Comparison of ENCODE assay signal across 8 mouse cellular contexts in the genomic region with DNA sequence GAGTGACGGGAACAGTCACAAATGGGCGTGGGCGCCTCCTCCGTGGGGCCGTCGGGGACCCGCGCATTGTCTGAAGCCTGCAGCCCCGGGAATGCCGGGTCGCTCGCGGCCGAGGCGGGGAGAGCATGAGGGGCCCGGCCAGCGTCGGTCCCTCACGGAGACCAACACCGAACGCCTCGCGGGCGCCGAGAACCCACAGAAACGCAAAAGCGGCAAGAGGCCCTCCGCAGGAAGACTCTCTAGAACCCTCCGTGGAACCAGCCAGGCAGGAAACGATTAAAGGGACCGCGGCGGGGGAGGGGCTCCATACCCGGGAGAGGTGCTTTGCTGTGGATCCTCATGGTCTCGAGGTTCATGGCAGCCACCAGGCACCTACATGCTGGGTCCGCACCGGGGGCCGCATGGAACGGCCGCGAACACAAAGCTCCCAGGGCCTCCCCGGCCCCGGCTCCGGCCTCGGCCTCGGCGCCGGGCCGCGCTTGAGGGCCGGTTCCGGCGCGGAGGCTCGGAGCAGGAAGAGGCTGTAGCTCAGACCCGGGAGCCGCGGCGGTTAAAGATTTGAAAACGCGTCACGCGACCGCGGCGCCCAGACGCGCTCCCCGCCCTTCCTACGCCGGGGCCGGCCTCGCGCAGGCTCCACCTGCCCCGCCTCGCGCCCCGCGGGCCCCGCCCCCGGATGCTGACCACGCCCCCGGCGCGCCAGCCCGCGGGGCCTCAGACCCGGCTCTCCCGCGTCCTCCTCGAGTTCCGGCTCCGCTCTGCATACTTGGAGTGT. TPM values are rescaled to one million over a fixed set of nuclear protein-coding genes. Genes with fewer than 3 reads are reported as not detected.
DNase-seq lines count a peak whose midpoint lies in the region; ATAC-seq and TF ChIP-seq lines count a peak whose summit lies in the region.

Gene Dbf4, minus strand, starts transcription at position 560 of the 775 bp plus-strand sequence.
Gene Slc25a40, plus strand, starts transcription at position 694 of the 775 bp plus-strand sequence.

- H3K4me1 ChIP-seq in cortical plate, adult 2 months (ENCODE audit: control insufficient read depth, insufficient read depth, low read length), result no peaks in the 10 kb centered on the region

- ATAC-seq in megakaryocyte, adult 5-6 weeks (ENCODE audit: poor library complexity, severe bottlenecking), result peak; percentile 93

- intact Hi-C loops in left cerebral cortex, adult 2 months (cut with DNase I), result loop anchor here (5.0 to 10.0 kb wide), 3 partner anchors 192 to 740 kb away; partner anchors contain the start of gene Dmtf1

- peak within 1 kb of the TSS; percentile 83 for H3K4me3 ChIP-seq in cortical plate, adult 2 months (ENCODE audit: insufficient read depth, low read length)
- H3K4me3 ChIP-seq in left cerebral cortex, adult 2 months, result peak within 1 kb of the TSS; percentile 98

- DNase-seq in adipocyte (ENCODE audit: low spot score), result peak; percentile 89
- peak; percentile 86 to 88 for DNase-seq in gastrocnemius, adult 8-10 months (ENCODE audit: low spot score in 2 of 2)
- DNase-seq in hindlimb bud, embryonic 11.5 days (ENCODE audit: extremely low spot score, low read depth, low spot score), result peak; percentile 54
- peak; percentile 89 to 91 for DNase-seq in left cerebral cortex, adult 2 months (ENCODE audit: extremely low spot score in 1 of 2, low spot score in 2 of 2)
- DNase-seq in right cerebral cortex, adult 18-20 months, result peak; percentile 92
- DNase-seq in urinary bladder, adult 2 months (ENCODE audit: low spot score), result peak; percentile 93

- TF ChIP-seq POLR2A in cortical plate, adult 2 months (IDR thresholded peaks at IDR 0.05; ENCODE audit: extremely low read depth, insufficient read depth, low read length), result 0 out of 2 replicates have a peak, but pooled peaks have one; percentile 26

- no peak within 1 kb of the TSS for H3K27ac ChIP-seq in cortical plate, adult 2 months (ENCODE audit: insufficient read depth, low read length)
- peak within 1 kb of the TSS; percentile 37; the same call in 1 of the 2 replicates for H3K27ac ChIP-seq in left cerebral cortex, adult 2 months

- TF ChIP-seq CTCF in cortical plate, adult 2 months (IDR thresholded peaks at IDR 0.05; ENCODE audit: extremely low read depth, insufficient read depth, low read length), result no peak
- no peak for TF ChIP-seq CTCF in left cerebral cortex, adult 2 months (IDR thresholded peaks at IDR 0.05)

RNA-seq across cellular contexts. Expression of gene Dbf4, which starts in this region (rescaled TPM):
- polyA plus RNA-seq in cortical plate, adult 2 months (2012; rRNA removed), result 2.4 and 2.5 TPM in 2 replicates
- total RNA-seq in gastrocnemius, adult 8-10 months (2022), result under 1 TPM in 3 of 4 experiments, not detected in 1; 0.19 to 0.36 (median 0.22) TPM
- 1 to 10 TPM; 2.2 to 2.4 TPM for total RNA-seq in left cerebral cortex, adult 2 months (2021)
- 65.6 and 69.3 TPM in 2 replicates for total RNA-seq in megakaryocyte, adult 5-6 weeks (2015)
- total RNA-seq in megakaryocyte, adult 5-6 weeks (2017), result 70.4 and 73.1 TPM in 2 replicates
- 3.8 and 4.9 TPM in 2 replicates for polyA plus RNA-seq in urinary bladder, adult 2 months (2012; rRNA removed)

RNA-seq across cellular contexts. Expression of gene Slc25a40, which starts in this region (rescaled TPM):
- 11.2 and 12.3 TPM in 2 replicates for polyA plus RNA-seq in cortical plate, adult 2 months (2012; rRNA removed)
- total RNA-seq in gastrocnemius, adult 8-10 months (2022), result 1 to 10 TPM; 3.1 to 3.3 (median 3.1) TPM
- total RNA-seq in left cerebral cortex, adult 2 months (2021), result 10 to 100 TPM; 12.8 to 13.4 TPM
- 6.4 and 10.2 TPM in 2 replicates for total RNA-seq in megakaryocyte, adult 5-6 weeks (2015)
- total RNA-seq in megakaryocyte, adult 5-6 weeks (2017), result 5.5 and 5.6 TPM in 2 replicates
- polyA plus RNA-seq in urinary bladder, adult 2 months (2012; rRNA removed), result 9.7 and 11.2 TPM in 2 replicates

Comparison
In these comparisons a context has a peak if more than half of its experiments do, and no peak if none do; other contexts are left out.
1. RNA of gene Dbf4 (total RNA-seq): 65.6 to 73.1 TPM in megakaryocyte, adult 5-6 weeks; 2.2 to 2.4 TPM in left cerebral cortex, adult 2 months and 0.19 to 0.36 TPM in gastrocnemius, adult 8-10 months; every median in the first group is over 10 times any median in the second.
2. Peak in every context shown above with its lines, with median percentiles within 50 percentile points of each other: DNase-seq.